Mouse (Mus musculus): ENCODE measurements around the gene Dnajc9.

The Dnajc9 gene

DNA sequence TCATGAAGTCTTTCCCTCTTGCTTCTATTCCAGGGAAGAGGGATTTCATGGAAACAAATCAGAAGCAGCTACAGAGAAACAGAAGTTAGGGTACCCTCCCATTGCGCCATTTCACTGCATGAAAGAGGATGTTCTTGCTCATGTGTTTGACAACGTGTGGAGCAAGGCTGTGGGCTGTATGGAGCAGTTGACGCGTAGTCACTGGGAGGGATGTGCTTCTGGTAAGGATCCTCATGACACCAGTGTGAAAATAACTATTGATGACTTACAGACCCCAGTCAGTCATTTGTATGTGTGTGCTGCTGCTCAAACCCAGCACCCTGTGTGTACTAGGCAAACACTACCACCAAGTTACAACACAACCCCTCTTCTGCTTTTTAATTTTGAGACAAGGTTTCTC is 25.5 kb downstream of the Dnajc9 start:
- no peak for DNase-seq (ENCODE audit: low read depth, low spot score)

GRCm38 (mm10) chr14:20347991-20348541 is 40.6 kb downstream of the Dnajc9 start, which contains the start of the genes Ecd and Fam149b:
Gene Ecd (minus strand): TSS chr14:20348121.
Gene Fam149b (plus strand): TSS chr14:20348162.
- DNase-seq (ENCODE audit: low read depth, low spot score), result peak; percentile 91

DNA sequence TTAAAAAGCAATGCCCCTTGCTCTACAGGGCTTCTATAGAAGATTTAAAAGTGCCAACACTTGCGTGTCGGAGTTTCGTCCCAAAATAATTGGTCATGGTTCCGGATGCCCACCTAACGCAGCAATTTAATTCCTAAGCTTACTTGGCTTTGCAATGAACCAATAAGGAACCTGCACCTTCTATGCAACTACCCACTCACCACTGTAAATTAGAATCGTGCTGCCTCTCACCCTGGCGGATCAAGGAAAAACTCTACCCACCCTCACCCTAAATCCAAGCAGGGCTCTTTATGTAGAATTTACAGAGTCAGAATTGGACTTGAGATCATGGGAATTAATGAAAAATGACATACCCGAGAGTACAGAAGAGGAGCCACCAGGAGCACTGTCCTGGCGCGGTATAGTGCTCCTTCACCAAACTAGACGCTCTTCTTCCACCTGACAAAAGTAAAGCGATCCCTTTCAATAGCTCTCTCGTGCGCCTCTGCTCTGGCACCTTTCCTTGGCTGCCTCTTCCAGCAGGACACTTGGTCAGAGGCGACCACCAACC is 41.2 kb downstream of the Dnajc9 start:
- DNase-seq (ENCODE audit: low read depth, low spot score), result no peak

DNA sequence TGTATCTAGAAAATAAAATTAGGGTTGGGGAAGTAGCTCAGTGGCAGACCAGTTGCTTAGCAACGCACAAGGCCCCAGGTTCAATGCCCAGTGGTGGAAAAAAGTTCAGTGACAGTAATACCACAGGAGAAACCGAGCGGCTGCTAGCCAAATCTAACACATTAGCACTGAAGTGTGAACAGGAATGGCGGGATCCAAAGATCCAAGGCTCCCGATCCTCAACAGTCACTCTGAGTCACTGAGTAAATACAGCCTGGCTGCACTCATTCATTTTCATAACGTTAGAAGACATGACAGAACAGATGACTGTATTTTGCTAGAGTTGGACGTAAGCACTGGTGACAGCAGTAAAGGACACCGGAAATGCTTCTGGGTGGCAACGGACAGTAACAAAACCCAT is 42.8 kb downstream of the Dnajc9 start:
- no peak for DNase-seq (ENCODE audit: low read depth, low spot score)

DNA sequence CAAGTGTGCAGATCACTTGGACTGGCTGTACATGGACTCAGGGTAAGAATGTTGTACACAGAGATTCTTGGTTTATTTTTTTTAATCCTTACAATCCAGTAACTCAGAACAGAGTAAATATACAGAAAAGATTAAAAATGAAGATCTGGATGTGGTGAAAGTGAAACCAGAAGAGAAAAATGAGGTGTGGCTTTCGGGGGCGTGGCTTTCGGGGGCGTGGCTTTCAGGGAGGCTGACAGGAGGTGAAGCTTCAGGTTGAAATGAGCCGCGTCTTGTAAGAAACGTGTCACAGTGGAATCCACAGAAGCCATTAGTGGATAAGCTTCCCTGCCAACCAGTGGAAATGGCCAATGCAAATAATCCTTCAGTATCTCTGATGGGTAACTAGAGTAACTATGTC is 47.8 kb downstream of the Dnajc9 start:
- no peak for DNase-seq (ENCODE audit: low read depth, low spot score)

GRCm38 (mm10) chr14:20340149-20340548 is 48.6 kb downstream of the Dnajc9 start:
- DNase-seq (ENCODE audit: low read depth, low spot score), result no peak

DNA sequence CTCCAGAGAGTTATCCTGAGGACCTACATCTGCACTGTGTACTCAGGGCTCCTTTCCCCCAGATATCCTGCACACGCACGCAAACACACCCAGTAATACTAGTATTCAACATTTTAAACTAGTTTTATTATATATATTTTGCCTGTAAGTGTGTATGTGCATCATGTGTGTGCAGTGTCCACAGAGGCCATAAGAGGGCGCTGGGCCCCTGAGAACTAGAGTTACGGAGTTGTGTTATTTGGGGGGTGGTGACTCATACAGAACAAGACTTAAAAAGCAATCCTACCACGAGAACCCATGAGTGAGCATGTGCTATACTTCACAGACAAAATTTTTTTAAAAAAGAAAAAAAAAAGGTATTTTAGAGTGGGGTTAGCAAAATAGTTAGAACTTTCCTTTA is 49.3 kb downstream of the Dnajc9 start:
- DNase-seq (ENCODE audit: low read depth, low spot score), result no peak
